Mouse (Mus musculus) limb, embryonic 14.5 days (tissue): Measurements from ENCODE around the gene Cog1. TPM values are rescaled to one million over a fixed set of nuclear protein-coding genes. Genes with fewer than 3 reads are reported as not detected.

ENCODE experiments used
- ATAC-seq: fragments of 200-750 bp; cut with Nextera tagmentation; 2 replicates; pipeline ENCODE4 v1.8.0; 2017; ENCODE audit warnings: low read depth, moderate number of reproducible peaks, moderate TSS enrichment; ENCODE audit not compliant: low FRiP score
- DNase-seq: peaks from one replicate; pipeline ENCODE4 v3.0.0-alpha.2; 2015; ENCODE audit warnings: low spot score
- H3K27ac ChIP-seq: fragments of 300-500 bp; sonication (generic); replicated peaks from 2 replicates; pipeline ENCODE4 v1.5.1; 2014; ENCODE audit warnings: low read depth, mild to moderate bottlenecking, low read length, moderate library complexity, mixed read lengths
- H3K27me3 ChIP-seq: fragments of 300-500 bp; sonication (generic); 2 replicates; pipeline ENCODE4 v1.6.1; 2014; ENCODE audit warnings: low read length, mixed read lengths; ENCODE audit not compliant: control insufficient read depth, insufficient read depth
- H3K36me3 ChIP-seq: fragments of 300-500 bp; sonication (generic); 2 replicates; pipeline ENCODE4 v1.6.1; 2014; ENCODE audit warnings: mild to moderate bottlenecking, low read length, moderate library complexity, mixed read lengths; ENCODE audit not compliant: control insufficient read depth, insufficient read depth
- H3K4me1 ChIP-seq: fragments of 300-500 bp; sonication (generic); 2 replicates; pipeline ENCODE4 v1.6.1; 2014; ENCODE audit warnings: antibody characterized with exemption, low read length, mixed read lengths; ENCODE audit not compliant: control insufficient read depth, insufficient read depth
- H3K4me2 ChIP-seq: fragments of 300-500 bp; sonication (generic); replicated peaks from 2 replicates; pipeline ENCODE4 v1.6.1; 2014; ENCODE audit warnings: low read depth, mild to moderate bottlenecking, low read length, moderate library complexity; ENCODE audit not compliant: severe bottlenecking
- H3K4me3 ChIP-seq: fragments of 300-500 bp; sonication (generic); replicated peaks from 2 replicates; pipeline ENCODE4 v1.5.1; 2014; ENCODE audit warnings: low read length
- H3K9ac ChIP-seq: fragments of 300-500 bp; sonication (generic); 2 replicates; pipeline ENCODE4 v1.6.1; 2014; ENCODE audit warnings: mild to moderate bottlenecking, low read depth, low read length, moderate library complexity; ENCODE audit not compliant: severe bottlenecking
- H3K9me3 ChIP-seq: fragments of 300-500 bp; sonication (generic); 2 replicates; pipeline ENCODE4 v1.6.1; 2016; ENCODE audit warnings: low read length; ENCODE audit not compliant: control insufficient read depth
- POLR2A ChIP-seq: fragments of 200-500 bp; IDR thresholded peaks from 2 replicates; pipeline ENCODE4 v1.8.0; 2012; ENCODE audit warnings: inconsistent platforms, mild to moderate bottlenecking, moderate library complexity, borderline replicate concordance; ENCODE audit not compliant: insufficient read depth, insufficient read length; ENCODE audit errors: extremely low read depth
- WGBS: fragments of 180-500 bp; shearing (Covaris S2); extraction: QIAGEN DNeasy Blood & Tissue Kit; methylation state at CpG from one replicate; pipeline ENCODE4 v1.1.7; 2014; 5-methylcytosine and 5-hydroxymethylcytosine counted together
- polyA plus RNA-seq, 2 experiments: library from polyadenylated mRNA; depleted of rRNA in 1 of 2; stranded (reverse) in 1 of 2; unstranded in 1 of 2; fragments of >200 nt; fragmentation: Nextera tagmentation in 1 of 2; extraction: Ambion mirVana in 1 of 2; gene quantifications; 2 replicates each; pipeline versions ENCODE4 v1.2.1 to v1.2.3; 2012 to 2014

Cog1 gene
- polyA plus RNA-seq, 2 experiments: 26.7 to 38.8 TPM

DNA sequence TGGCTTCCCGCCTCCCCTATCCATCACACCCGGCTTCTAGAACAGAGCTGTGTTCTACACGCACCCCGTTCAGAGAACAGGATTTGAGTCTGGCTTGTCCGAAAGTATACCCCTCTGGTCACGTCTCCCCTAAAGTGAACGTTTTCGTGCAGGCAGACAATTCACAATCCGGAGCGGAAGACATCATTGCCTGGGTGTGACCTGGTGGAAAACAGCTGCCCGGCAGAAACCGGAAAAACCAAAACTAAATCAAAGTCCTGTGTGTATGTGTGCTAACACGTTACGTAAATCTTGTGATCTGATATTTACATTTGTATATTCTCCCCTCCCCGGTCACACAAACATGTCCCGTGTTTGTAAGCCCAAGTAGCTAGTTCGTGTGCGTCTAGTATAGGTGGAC lies 23.5 kb upstream of the Cog1 start:
- Histone ChIP-seq H3K4me1 (no peaks in the 10 kb centered on the region), H3K36me3 (no peaks in the 10 kb centered on the region), H3K4me3 (no peak overlapping the region), H3K27ac (no peak overlapping the region), H3K9me3 (no peaks in the 10 kb centered on the region), H3K27me3 (peaks cover 7% of the 10 kb centered on the region; the same call in 1 of the 2 replicates), H3K9ac (no peak overlapping the region), H3K4me2 (no peak overlapping the region)
- no peak for TF ChIP-seq POLR2A
- WGBS: 91% methylated on average over 18 of the region's 18 CpGs
- no peak for ATAC-seq
- DNase-seq: no peak

- ATAC-seq (no peak), DNase-seq (no peak)
- Histone ChIP-seq H3K36me3 (no peaks in the 10 kb centered on the region), H3K4me2 (no peak overlapping the region), H3K9ac (no peak overlapping the region), H3K4me3 (no peak overlapping the region), H3K4me1 (no peaks in the 10 kb centered on the region), H3K9me3 (no peaks in the 10 kb centered on the region), H3K27me3 (no peaks in the 10 kb centered on the region), H3K27ac (no peak overlapping the region)
- 53% methylated on average over 4 of the region's 4 CpGs for WGBS
- TF ChIP-seq POLR2A: no peak
These were observed 21.2 kb upstream of the Cog1 start for GRCm38 (mm10) chr11:113627785-113628184.

DNA sequence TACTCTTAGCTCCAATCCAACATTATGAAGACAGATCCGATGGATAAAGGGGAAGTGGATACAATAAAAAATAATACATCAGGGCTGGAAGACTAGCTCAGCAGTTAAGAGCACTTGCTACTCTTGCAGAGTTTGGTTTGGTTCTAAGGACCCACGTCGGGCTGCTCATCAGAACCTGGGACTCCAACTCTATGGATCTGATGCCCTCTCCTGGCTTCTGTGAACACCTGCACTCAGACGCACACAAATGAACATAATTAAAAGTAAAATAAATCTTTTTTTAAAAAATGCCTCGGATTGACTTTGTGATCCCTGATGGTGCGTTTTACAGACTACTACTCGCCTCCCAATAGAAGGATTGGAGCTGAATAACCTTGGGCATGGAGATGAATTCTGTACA lies 18.3 kb upstream of the Cog1 start:
- no peak overlapping the region for H3K4me3 ChIP-seq
- no peaks in the 10 kb centered on the region for H3K36me3 ChIP-seq
- H3K4me1 ChIP-seq: no peaks in the 10 kb centered on the region
- 59% methylated on average over 7 of the region's 7 CpGs for WGBS
- H3K9ac ChIP-seq: no peak overlapping the region
- no peak for DNase-seq
- no peak for ATAC-seq
- no peaks in the 10 kb centered on the region for H3K9me3 ChIP-seq
- no peak overlapping the region for H3K4me2 ChIP-seq
- no peak overlapping the region for H3K27ac ChIP-seq
- no peak for TF ChIP-seq POLR2A
- no peaks in the 10 kb centered on the region for H3K27me3 ChIP-seq

DNA sequence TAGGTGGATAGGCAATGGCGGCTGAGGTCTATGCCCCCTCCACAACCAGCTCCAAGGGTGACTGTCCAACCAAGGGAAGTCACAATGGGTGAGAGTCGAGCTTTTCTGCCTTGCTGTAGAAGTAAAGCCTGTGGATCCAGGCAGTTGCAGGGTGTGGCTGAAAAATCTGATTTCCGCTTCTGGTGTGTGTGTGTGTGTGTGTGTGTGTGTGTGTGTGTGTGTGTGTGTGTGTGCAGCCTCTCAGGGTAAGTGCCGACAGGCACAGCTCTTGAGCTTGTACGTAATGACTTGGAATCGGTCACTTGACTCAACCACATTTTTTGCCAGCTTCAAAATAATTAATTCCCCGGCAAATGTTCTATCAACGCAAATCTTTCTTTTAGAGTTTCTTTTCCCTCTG lies 17.7 kb upstream of the Cog1 start:
- Histone ChIP-seq H3K4me2 (no peak overlapping the region), H3K9me3 (no peaks in the 10 kb centered on the region), H3K4me3 (no peak overlapping the region), H3K36me3 (no peaks in the 10 kb centered on the region), H3K4me1 (no peaks in the 10 kb centered on the region), H3K27ac (no peak overlapping the region), H3K9ac (no peak overlapping the region), H3K27me3 (no peaks in the 10 kb centered on the region)
- 88% methylated on average over 8 of the region's 8 CpGs for WGBS
- TF ChIP-seq POLR2A: no peak
- no peak for DNase-seq
- ATAC-seq: no peak

DNA sequence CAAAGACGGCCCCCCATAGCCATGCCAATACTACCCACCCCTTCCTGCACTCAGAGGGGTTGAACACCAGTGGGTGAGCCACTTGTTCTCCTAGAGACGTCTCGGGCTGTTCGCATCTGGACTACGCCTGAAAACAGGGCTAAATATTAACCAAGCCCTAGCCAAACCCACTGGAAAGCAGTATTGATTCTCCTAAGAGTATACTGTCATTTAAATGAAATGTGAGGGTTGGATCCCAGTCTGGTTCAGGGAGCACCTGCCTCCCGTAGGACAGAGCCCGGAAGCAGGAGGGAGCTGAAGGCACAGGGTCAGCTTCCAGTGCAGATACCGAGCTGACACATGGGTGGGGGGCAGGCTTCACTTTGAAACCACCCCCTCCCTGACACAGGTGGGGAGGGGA lies 17.1 kb upstream of the Cog1 start:
- Histone ChIP-seq H3K27ac (no peak overlapping the region), H3K4me1 (no peaks in the 10 kb centered on the region), H3K9me3 (no peaks in the 10 kb centered on the region), H3K9ac (no peak overlapping the region), H3K4me3 (no peak overlapping the region), H3K36me3 (no peaks in the 10 kb centered on the region), H3K4me2 (no peak overlapping the region), H3K27me3 (no peaks in the 10 kb centered on the region)
- 83% methylated on average over 8 of the region's 8 CpGs for WGBS
- no peak for ATAC-seq
- no peak for DNase-seq
- TF ChIP-seq POLR2A: no peak

DNA sequence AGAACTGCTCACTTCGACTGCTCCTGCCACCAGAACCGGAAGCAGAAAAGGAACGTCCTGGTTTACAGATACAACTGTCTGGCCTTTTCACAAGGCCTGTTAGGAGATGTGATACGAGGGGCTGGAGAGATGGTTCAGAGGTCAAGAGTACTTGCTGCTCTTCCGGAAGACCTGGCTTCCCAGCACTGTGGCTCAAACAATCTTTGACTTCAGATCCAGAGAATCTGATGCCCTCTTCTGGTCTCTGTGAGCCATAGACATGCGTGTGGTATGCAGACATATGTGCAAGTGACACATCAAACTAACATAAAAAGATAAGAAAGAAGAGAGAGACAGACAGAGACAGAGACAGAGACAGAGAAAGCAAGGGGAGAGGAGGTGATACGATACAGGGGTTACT lies 16.7 kb upstream of the Cog1 start:
- 84% methylated on average over 7 of the region's 7 CpGs for whole genome bisulfite sequencing
- H3K36me3 ChIP-seq: no peaks in the 10 kb centered on the region

More for the DNA sequence above, 16.7 kb upstream of the Cog1 start:
- H3K4me1 ChIP-seq: no peaks in the 10 kb centered on the region
- H3K9me3 ChIP-seq: no peaks in the 10 kb centered on the region
- H3K27ac ChIP-seq: no peak overlapping the region
- H3K4me2 ChIP-seq: no peak overlapping the region
- no peak for TF ChIP-seq POLR2A
- H3K9ac ChIP-seq: no peak overlapping the region
- ATAC-seq (no peak), DNase-seq (no peak)
- H3K4me3 ChIP-seq: no peak overlapping the region
- H3K27me3 ChIP-seq: no peaks in the 10 kb centered on the region
